Mouse (Mus musculus) CH12.LX (cell line): ENCODE data around the gene Gm20388.

Experiments used
- CTCF ChIP-seq, 2 experiments: IDR thresholded peaks in 1 of 2; conservative IDR thresholded peaks in 1 of 2; 2 replicates each; pipeline ENCODE4 v1.5.1; 2011 to 2012; ENCODE audit warnings: low read depth in 2 of 2, low read length in 2 of 2, improper control_type of control experiment in 1 of 2, inconsistent platforms in 1 of 2, mild to moderate bottlenecking in 1 of 2, moderate library complexity in 1 of 2
- GABPA ChIP-seq: IDR thresholded peaks from 2 replicates; pipeline ENCODE4 v1.6.1; 2012; ENCODE audit warnings: low read depth, low read length, improper control_type of control experiment, inconsistent platforms; ENCODE audit not compliant: insufficient replicate concordance
- POLR2A ChIP-seq: IDR thresholded peaks from 2 replicates; pipeline ENCODE4 v1.6.1; 2011; ENCODE audit warnings: low read depth, mild to moderate bottlenecking, improper control_type of control experiment, low read length
- RAD21 ChIP-seq: IDR thresholded peaks from 2 replicates; pipeline ENCODE4 v1.6.1; 2011; ENCODE audit warnings: low read depth, mild to moderate bottlenecking, low read length, improper control_type of control experiment, moderate library complexity
- TCF12 ChIP-seq: IDR thresholded peaks from 2 replicates; pipeline ENCODE4 v1.6.1; 2014; ENCODE audit warnings: low read depth, mild to moderate bottlenecking, inconsistent platforms, low read length, improper control_type of control experiment
- ZNF384 ChIP-seq: IDR thresholded peaks from 2 replicates; pipeline ENCODE4 v1.6.1; 2012; ENCODE audit warnings: low read depth, low read length, improper control_type of control experiment, inconsistent platforms

DNA sequence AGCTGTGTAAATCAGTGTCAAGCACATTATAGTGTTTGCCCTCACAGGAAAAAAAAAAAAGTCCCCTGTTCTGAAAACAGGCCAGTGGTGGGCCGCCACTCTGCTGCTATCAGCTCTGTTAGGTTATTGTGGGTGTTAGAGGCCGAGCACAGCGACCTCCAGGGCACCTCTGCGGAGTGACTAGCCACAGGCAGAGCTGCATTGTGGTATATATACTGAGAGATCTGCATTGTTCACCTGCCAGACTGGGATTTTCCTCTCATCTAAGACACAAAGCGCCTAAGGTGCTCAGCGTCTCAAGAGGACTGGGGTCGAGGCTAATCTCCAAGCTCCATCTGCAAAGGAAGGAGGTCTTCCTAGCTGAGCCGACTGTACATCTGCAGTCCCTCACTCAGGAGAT is 252.7 kb downstream of the Gm20388 start:
- TF ChIP-seq POLR2A: no peak
- no peak for TF ChIP-seq RAD21
- no peak for TF ChIP-seq CTCF (conservative IDR thresholded peaks at IDR 0.05 in 1 of 2, IDR thresholded peaks at IDR 0.05 in 1 of 2; ENCODE audit: low read depth in 2 of 2, low read length in 2 of 2)
- TF ChIP-seq TCF12: no peak
- TF ChIP-seq ZNF384: no peak
- TF ChIP-seq GABPA: no peak
